Mouse (Mus musculus) yolk sac, embryonic 10.5 days (tissue): Measurements from ENCODE around the gene Slc4a2.
A peak's percentile ranks its signal among the peaks of the same experiment; 100 is the strongest.

Experiments
- DNase-seq: peaks from one replicate; pipeline ENCODE4 v3.0.0-alpha.2; 2017; ENCODE audit warnings: low spot score

The Slc4a2 gene

GRCm38 (mm10) chr5:24423129-24424003, at the start of gene Slc4a2, which contains the start of gene Cdk5:
TSS of gene Slc4a2 (plus strand) at chr5:24423837.
TSS of gene Cdk5 (minus strand) at chr5:24423530.
- DNase-seq: peak; percentile 99

- no peak for DNase-seq
These were observed 49.4 kb upstream of the Slc4a2 start for GRCm38 (mm10) chr5:24374216-24374615.

- no peak for DNase-seq
These were observed 48.8 kb upstream of the Slc4a2 start for GRCm38 (mm10) chr5:24374666-24375328.

- DNase-seq: no peak
These were observed 44.9 kb upstream of the Slc4a2 start for GRCm38 (mm10) chr5:24378700-24379099.

GRCm38 (mm10) chr5:24379501-24379900, 44.1 kb upstream of the Slc4a2 start:
- DNase-seq: no peak

- no peak for DNase-seq
These were observed 43.1 kb upstream of the Slc4a2 start for GRCm38 (mm10) chr5:24380499-24380898.

- no peak for DNase-seq
These were observed 42.2 kb upstream of the Slc4a2 start for GRCm38 (mm10) chr5:24381486-24381885.

GRCm38 (mm10) chr5:24381988-24382387, 41.6 kb upstream of the Slc4a2 start:
- no peak for DNase-seq

GRCm38 (mm10) chr5:24383026-24383859, 40.4 kb upstream of the Slc4a2 start:
- DNase-seq: peak; percentile 91

- DNase-seq: no peak
These were observed 39.2 kb upstream of the Slc4a2 start for GRCm38 (mm10) chr5:24384407-24384806.

GRCm38 (mm10) chr5:24385374-24385773, 38.3 kb upstream of the Slc4a2 start:
- DNase-seq: no peak

- no peak for DNase-seq
These were observed 37.6 kb upstream of the Slc4a2 start for GRCm38 (mm10) chr5:24385887-24386550.

- DNase-seq: peak; percentile 48
These were observed 36.1 kb upstream of the Slc4a2 start for GRCm38 (mm10) chr5:24387264-24388241.

- DNase-seq: no peak
These were observed 35.3 kb upstream of the Slc4a2 start for GRCm38 (mm10) chr5:24388246-24388915.

GRCm38 (mm10) chr5:24389011-24389657, 34.5 kb upstream of the Slc4a2 start:
- DNase-seq: peak; percentile 32

- no peak for DNase-seq
These were observed 34.0 kb upstream of the Slc4a2 start for GRCm38 (mm10) chr5:24389658-24390020.

GRCm38 (mm10) chr5:24391864-24392263, 31.8 kb upstream of the Slc4a2 start, which contains the start of gene Atg9b:
TSS of gene Atg9b (minus strand) at chr5:24392143.
- DNase-seq: no peak

- no peak for DNase-seq
These were observed 30.9 kb upstream of the Slc4a2 start for GRCm38 (mm10) chr5:24392724-24393123.

GRCm38 (mm10) chr5:24393392-24393997, 30.1 kb upstream of the Slc4a2 start, which contains the start of gene Abcb8:
TSS of gene Abcb8 (plus strand) at chr5:24393663.
- peak; percentile 47 for DNase-seq
